12 mouse cellular contexts compared by ENCODE assay signal in genomic region chr13:29114998-29115495, GRCm38 (mm10).
"Had no signal": no experiment of that assay in that cellular context is flagged by ENCODE, and none has a peak within 500 bp of the region (broad histone marks: within the 10 kb centered on the region; RNA-seq: fewer than 3 reads in every experiment).

No protein-coding gene starts in this region.

- ATAC-seq: lung, postnatal 0 days; midbrain, embryonic 13.5 days; midbrain, embryonic 15.5 days had no signal

- DNase-seq: lung, adult 2 months; lung, postnatal 14 days; lung, postnatal 36 days; right cerebral cortex, postnatal 25 days; right cerebral cortex, postnatal 4 days; spleen, adult 18-20 months; thymus, adult 18-20 months; thymus, postnatal 14 days; thymus, postnatal 36 days had no signal
